Mouse (Mus musculus): ENCODE measurements around the gene Catsperb. TPM values are rescaled to one million over a fixed set of nuclear protein-coding genes. Genes with fewer than 3 reads are reported as not detected.
"Not testable (repeated sequence)": the region's sequence is repeated elsewhere in the genome, so short reads cannot be mapped to it uniquely, and the experiment has no call there.

Gene Catsperb
- total RNA-seq (2015): not detected in 2 replicates
- total RNA-seq (2017): not detected in 2 replicates

- ATAC-seq (replicated peaks; ENCODE audit: poor library complexity): not testable (repeated sequence)
Measured at GRCm38 (mm10) chr12:101404353-101404752, at the start of gene Catsperb. TSS of gene Catsperb (plus strand) at chr12:101404653.

- ATAC-seq (replicated peaks; ENCODE audit: poor library complexity): not testable (repeated sequence)
Measured at GRCm38 (mm10) chr12:101361468-101361867, 43.0 kb upstream of the Catsperb start.

DNA sequence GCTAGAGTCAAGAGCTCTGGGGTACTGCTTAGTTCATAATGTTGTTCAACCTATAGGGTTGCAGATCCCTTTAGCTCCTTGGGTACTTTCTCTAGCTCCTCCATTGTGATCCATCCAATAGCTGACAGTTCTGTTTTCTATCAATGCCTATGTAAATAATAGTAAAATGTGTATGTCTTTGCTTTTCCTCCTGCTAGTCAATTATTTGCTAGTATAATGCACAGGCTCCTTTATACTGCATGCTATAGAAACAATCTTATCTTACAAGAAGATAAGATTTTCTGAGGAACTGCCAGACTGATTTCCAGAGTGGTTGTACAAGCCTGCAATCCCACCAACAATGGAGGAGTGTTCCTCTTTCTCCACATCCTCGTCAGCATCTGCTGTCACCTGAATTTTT, 23.0 kb upstream of the Catsperb start:
- ATAC-seq (replicated peaks; ENCODE audit: poor library complexity): not testable (repeated sequence)

DNA sequence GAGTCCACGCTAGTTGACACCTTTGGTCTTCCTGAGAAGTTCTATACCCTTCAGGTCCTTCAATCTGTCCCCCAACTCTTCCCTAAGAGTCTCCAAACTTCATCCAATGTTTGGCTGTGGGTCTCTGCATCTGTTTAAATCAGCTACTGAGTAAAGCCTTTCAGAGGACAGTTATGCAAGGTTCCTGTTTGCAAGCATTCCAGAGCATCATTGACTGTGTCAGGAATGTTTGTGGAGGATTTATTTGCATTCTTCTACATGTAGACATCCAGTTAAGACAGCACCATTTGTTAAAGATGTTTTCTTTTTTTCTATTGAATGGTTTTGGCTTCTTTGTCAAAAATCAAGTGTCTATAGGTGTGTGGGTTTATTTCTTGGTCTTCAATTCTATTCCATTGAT, 21.7 kb downstream of the Catsperb start:
- no peak for ATAC-seq (replicated peaks; ENCODE audit: poor library complexity)

DNA sequence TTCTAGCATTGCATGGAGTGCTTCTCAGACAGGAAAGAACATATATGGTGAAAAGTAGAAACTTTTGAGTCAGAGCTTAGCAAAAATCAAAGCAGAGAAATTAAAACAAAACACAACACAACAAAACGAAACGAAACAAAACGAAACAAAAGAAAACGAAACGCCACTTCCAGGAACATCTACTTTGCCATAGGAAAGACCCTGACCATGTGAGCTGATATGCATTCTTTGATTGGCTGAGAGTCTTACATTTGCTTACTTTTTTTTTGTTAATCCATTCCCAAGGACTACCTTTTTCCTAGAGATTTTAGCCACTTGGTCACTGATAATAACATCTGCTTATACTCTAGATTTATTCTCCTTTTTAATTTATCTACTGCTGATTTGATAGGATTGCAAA, 57.6 kb downstream of the Catsperb start:
- ATAC-seq (replicated peaks; ENCODE audit: poor library complexity): no peak

GRCm38 (mm10) chr12:101483571-101483970, 79.1 kb downstream of the Catsperb start:
- ATAC-seq (replicated peaks; ENCODE audit: poor library complexity): no peak

DNA sequence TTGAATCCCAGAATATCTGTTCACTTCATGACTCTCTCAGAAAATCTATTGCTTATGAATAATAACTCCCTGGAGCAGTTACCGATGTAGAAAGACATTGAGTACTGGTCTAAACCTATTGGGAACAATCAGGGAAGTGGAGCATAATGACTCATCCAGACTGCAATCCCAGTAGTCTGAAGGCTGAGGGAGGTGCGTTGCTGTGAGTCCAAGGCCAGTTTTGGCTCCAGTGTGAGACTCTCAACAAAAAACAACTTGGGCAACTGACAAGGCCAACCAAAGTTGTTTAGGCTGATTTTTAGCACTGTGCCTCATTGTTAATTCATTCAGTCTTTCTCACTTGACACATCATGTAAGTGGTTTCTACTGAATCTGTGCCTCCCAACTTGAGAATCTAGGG, 106.9 kb downstream of the Catsperb start:
- ATAC-seq (replicated peaks; ENCODE audit: poor library complexity): not testable (repeated sequence)

GRCm38 (mm10) chr12:101606622-101607021, 202.2 kb downstream of the Catsperb start:
- ATAC-seq (replicated peaks; ENCODE audit: poor library complexity): not testable (repeated sequence)

DNA sequence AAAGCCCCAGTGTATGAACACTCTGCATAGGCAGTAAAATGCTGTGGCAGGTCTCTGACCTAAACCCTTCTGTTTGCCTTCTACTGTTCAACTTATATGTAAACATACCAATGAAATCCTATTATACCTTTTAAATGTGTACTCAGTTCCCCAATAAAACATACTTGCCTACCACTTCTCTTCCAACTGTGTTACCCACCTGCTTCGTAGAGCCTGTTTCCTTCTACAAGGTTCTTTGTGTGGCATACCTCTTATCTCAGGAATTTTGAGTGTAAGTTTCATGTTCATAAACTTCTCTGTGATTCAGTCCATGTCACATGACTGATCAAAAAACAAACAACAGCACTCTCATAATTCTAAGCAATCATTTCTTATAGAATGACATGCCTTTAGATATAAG, 228.7 kb downstream of the Catsperb start:
- ATAC-seq (replicated peaks; ENCODE audit: poor library complexity): no peak

- ATAC-seq (replicated peaks; ENCODE audit: poor library complexity): no peak
Measured at GRCm38 (mm10) chr12:101667502-101667901, 263.0 kb downstream of the Catsperb start.

All from megakaryocyte progenitor cell, adult 5-6 weeks (primary cell).